Mouse (Mus musculus): ENCODE data around the gene Lonrf2. TPM values are rescaled to one million over a fixed set of nuclear protein-coding genes. Genes with fewer than 3 reads are reported as not detected.

Gene Lonrf2
- polyA plus RNA-seq, 1 experiment from 2014 or later, result 0.79 TPM

DNA sequence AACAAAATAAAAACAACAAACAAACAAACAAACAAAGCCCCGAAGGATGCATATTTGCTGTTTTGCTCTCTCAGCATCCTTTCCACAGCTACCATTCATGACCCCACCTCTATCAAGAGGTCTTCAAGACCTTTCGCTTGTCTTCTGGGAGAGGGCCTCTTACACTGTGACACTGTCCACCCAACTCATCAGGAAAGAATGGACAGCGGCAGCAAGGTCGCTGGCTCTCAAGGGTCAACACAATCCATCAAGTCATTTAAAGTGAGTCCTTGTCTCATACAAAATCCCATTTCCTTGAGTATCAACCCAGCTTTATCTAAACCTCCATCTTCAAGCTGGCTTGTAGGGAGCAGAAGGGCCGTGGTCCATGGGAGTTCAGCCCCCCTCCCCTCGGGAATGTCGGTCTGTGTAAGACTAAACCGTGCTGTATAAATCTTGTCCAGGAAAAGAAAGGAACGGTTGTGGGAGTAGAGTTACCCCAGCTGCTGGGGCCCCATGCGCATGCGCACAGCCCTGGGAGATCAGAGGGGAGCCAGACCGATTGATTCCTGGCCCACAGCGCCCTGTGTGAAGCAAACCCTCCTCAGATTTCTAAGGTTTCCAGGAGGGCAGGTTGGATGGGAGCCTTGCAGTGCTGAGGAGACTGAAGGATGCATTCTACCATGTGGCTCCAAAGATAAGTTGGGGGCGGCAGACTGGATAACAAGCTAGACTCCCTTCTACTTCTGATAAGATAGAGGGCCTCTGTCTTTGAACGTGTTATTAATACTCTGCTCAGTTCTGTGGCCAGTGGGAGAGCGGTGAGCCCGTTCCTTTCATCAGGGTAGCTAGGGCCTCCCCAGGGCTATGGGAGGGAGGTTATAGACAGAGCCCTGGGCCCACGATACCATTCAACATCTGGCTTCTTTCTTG is 69.6 kb downstream of the Lonrf2 start:
- peak overlapping the region; percentile 31 for H3K4me3 ChIP-seq (ENCODE audit: low read length)
- H3K4me2 ChIP-seq (ENCODE audit: low read depth, low read length), result 0 out of 2 replicates have a peak overlapping the region, but pooled peaks have one; percentile 9
- H3K4me1 ChIP-seq (ENCODE audit: control insufficient read depth, insufficient read depth, low read length), result peaks cover 11% of the 10 kb centered on the region
- peak; percentile 85 for ATAC-seq
- H3K9ac ChIP-seq (ENCODE audit: low read depth, low read length), result 0 out of 2 replicates have a peak overlapping the region, but pooled peaks have one; percentile 33
- peak overlapping the region; percentile 65 for H3K27ac ChIP-seq (ENCODE audit: low read length)
- WGBS, result 25% methylated on average over 18 of the region's 18 CpGs
- no peaks in the 10 kb centered on the region for H3K27me3 ChIP-seq (replicated peaks; ENCODE audit: control insufficient read depth, insufficient read depth, low read length)
- H3K9me3 ChIP-seq (ENCODE audit: control insufficient read depth, low read length), result no peaks in the 10 kb centered on the region
- no peaks in the 10 kb centered on the region for H3K36me3 ChIP-seq (ENCODE audit: control insufficient read depth, insufficient read depth, low read length)

DNA sequence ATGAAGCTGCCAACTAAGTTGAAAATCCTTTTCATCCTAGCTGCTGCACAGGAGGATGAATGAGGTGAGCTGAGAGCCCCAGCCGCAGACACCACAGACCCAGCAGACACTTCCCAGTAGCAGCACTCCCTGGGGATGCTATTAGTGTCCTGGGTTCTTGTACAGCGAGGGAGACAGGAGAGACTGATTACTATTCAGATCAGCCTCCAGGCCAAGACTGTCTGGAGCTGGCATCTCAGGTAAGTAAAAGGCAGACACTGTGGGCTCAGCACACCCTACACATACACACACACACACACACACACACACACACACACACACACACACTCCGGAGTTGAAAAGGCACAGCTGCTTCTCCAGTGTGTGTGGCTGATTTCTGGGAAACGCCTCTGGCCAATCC is 70.3 kb downstream of the Lonrf2 start:
- Histone ChIP-seq H3K4me2 (ENCODE audit: low read depth, low read length) (no peak overlapping the region), H3K9ac (ENCODE audit: low read depth, low read length) (no peak overlapping the region), H3K27me3 (replicated peaks; ENCODE audit: control insufficient read depth, insufficient read depth, low read length) (no peaks in the 10 kb centered on the region), H3K4me1 (ENCODE audit: control insufficient read depth, insufficient read depth, low read length) (peaks cover 11% of the 10 kb centered on the region), H3K4me3 (ENCODE audit: low read length) (no peak overlapping the region), H3K9me3 (ENCODE audit: control insufficient read depth, low read length) (no peaks in the 10 kb centered on the region), H3K27ac (ENCODE audit: low read length) (no peak overlapping the region), H3K36me3 (ENCODE audit: control insufficient read depth, insufficient read depth, low read length) (no peaks in the 10 kb centered on the region)
- no peak for ATAC-seq
- 55% methylated on average over 4 of the region's 4 CpGs for WGBS

DNA sequence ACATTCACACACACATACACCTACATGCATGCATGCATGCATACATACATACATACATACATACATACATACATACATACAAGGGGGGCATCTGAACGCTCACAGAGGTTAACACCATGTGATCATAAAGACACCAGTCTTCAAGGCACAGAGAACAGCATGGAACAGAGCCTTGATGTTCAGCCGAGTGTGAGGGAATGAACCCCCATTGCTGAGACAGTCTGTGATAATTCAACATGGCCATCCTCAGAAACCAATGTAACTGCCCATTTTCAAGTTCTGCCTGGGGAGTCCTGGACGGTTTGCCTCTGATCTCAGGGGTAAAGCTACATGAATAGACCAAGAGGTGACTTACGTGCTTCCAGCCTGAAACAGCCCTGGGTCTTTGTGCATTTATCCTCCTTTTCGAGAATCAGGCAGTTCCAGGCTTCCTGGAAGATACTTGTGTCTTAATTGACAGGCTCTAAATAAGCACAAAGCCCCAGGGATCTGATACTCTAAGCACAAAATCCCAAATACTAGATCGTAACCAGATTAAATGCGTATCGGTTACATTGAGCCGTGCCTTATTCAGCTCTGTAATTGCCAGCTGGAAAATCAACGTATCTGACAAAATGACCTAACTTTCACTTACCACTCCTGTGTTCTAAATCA is 72.4 kb downstream of the Lonrf2 start:
- H3K36me3 ChIP-seq (ENCODE audit: control insufficient read depth, insufficient read depth, low read length), result no peaks in the 10 kb centered on the region
- no peak for ATAC-seq
- WGBS, result 78% methylated on average over 10 of the region's 10 CpGs
- H3K27me3 ChIP-seq (replicated peaks; ENCODE audit: control insufficient read depth, insufficient read depth, low read length), result no peaks in the 10 kb centered on the region
- no peak overlapping the region for H3K9ac ChIP-seq (ENCODE audit: low read depth, low read length)
- H3K4me3 ChIP-seq (ENCODE audit: low read length), result no peak overlapping the region
- no peak overlapping the region for H3K4me2 ChIP-seq (ENCODE audit: low read depth, low read length)
- H3K4me1 ChIP-seq (ENCODE audit: control insufficient read depth, insufficient read depth, low read length), result peaks cover 11% of the 10 kb centered on the region
- H3K27ac ChIP-seq (ENCODE audit: low read length), result no peak overlapping the region
- no peaks in the 10 kb centered on the region for H3K9me3 ChIP-seq (ENCODE audit: control insufficient read depth, low read length)

DNA sequence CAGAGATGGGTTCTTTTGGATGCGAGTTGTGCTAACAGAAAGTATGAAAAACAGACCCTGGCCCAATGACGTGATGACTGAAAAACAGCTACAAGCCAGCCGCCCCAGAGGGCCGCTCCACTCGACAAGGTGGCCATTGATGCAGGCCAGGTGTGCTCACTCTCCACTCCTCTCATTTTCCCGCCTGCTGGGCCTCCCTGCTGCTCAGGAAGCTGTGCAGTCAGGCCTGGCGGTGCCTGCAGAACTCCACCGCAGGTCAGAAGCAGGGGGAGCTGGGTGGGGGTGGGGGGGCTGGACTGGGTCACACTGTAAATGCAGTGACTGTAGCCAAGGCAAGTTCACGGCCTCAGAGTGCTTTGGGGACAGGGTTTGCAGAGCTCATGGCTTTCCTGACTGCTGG is 76.1 kb downstream of the Lonrf2 start:
- Histone ChIP-seq H3K4me3 (ENCODE audit: low read length) (no peak overlapping the region), H3K9ac (ENCODE audit: low read depth, low read length) (no peak overlapping the region), H3K4me2 (ENCODE audit: low read depth, low read length) (no peak overlapping the region), H3K9me3 (ENCODE audit: control insufficient read depth, low read length) (peaks cover 3% of the 10 kb centered on the region; the same call in 1 of the 2 replicates), H3K36me3 (ENCODE audit: control insufficient read depth, insufficient read depth, low read length) (no peaks in the 10 kb centered on the region), H3K27me3 (replicated peaks; ENCODE audit: control insufficient read depth, insufficient read depth, low read length) (no peaks in the 10 kb centered on the region), H3K27ac (ENCODE audit: low read length) (no peak overlapping the region), H3K4me1 (ENCODE audit: control insufficient read depth, insufficient read depth, low read length) (no peaks in the 10 kb centered on the region)
- 43% methylated on average over 9 of the region's 9 CpGs for WGBS
- no peak for ATAC-seq

DNA sequence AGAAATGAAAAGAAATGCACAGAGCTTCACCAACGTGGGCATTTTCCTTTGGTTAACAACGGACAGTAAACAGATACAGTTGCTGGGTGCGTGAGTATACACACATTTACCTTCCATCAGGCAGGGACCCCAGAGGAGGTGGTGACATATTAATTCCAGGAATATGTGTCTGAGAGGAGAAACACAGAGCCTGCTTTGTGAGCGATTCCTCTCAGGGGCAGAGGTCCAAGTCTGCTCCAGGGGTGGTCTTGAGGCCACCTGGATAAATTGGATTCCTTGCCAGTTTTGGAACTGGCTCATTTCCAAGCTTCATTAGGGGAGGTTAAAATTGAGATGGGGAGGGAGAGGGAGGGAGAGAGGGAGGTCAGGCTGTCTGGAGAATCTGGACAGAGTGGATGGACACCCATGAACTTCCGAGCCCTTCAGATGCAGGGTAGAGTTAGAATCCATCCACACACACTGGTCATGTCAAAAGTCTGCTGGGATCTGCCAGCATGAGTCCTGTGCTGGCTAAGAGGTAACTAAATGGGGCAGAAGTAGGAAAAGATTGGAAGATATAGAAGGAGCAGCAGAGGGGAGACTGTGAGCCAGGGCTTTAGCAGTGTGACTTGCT is 78.6 kb downstream of the Lonrf2 start:
- WGBS, result 54% methylated on average over 5 of the region's 5 CpGs
- Histone ChIP-seq H3K36me3 (ENCODE audit: control insufficient read depth, insufficient read depth, low read length) (no peaks in the 10 kb centered on the region), H3K9me3 (ENCODE audit: control insufficient read depth, low read length) (peaks cover 3% of the 10 kb centered on the region; the same call in 1 of the 2 replicates), H3K27ac (ENCODE audit: low read length) (no peak overlapping the region), H3K27me3 (replicated peaks; ENCODE audit: control insufficient read depth, insufficient read depth, low read length) (no peaks in the 10 kb centered on the region), H3K4me3 (ENCODE audit: low read length) (no peak overlapping the region), H3K4me1 (ENCODE audit: control insufficient read depth, insufficient read depth, low read length) (no peaks in the 10 kb centered on the region), H3K9ac (ENCODE audit: low read depth, low read length) (no peak overlapping the region), H3K4me2 (ENCODE audit: low read depth, low read length) (no peak overlapping the region)
- no peak for ATAC-seq

DNA sequence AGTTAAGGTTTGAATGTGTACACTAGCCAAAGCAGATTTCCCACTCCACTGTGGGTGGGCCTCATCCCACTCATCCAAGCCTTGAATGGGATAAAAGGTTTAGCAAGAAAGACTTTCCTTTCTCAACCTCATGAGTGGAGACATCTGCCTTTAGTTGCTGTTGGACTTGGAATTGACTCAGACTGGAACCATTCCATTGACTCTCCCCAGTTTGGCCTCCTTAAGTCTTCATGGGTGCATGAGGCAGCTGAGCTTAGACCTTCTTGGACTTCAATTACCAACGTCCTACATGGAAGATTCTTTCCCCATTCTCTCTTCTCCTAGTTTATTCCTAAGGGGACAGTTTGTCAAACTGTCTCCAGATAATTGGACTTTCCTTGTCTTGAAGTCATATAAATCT is 92.6 kb downstream of the Lonrf2 start:
- Histone ChIP-seq H3K4me1 (ENCODE audit: control insufficient read depth, insufficient read depth, low read length) (no peaks in the 10 kb centered on the region), H3K4me2 (ENCODE audit: low read depth, low read length) (no peak overlapping the region), H3K27me3 (replicated peaks; ENCODE audit: control insufficient read depth, insufficient read depth, low read length) (no peaks in the 10 kb centered on the region), H3K36me3 (ENCODE audit: control insufficient read depth, insufficient read depth, low read length) (no peaks in the 10 kb centered on the region), H3K9me3 (ENCODE audit: control insufficient read depth, low read length) (no peaks in the 10 kb centered on the region), H3K4me3 (ENCODE audit: low read length) (no peak overlapping the region), H3K9ac (ENCODE audit: low read depth, low read length) (no peak overlapping the region), H3K27ac (ENCODE audit: low read length) (no peak overlapping the region)
- ATAC-seq, result 0 out of 2 replicates have a peak, but pooled peaks have one; percentile 18
- 27% methylated on average over 1 of the region's 1 CpGs for WGBS

Other genes with a start within 250 kb of the Lonrf2 start
- gene Aff3, start 171.8 kb downstream of the Lonrf2 start, polyA plus RNA-seq (2015; fragmentation: Nextera tagmentation; extraction: Ambion mirVana), result 2.1 TPM in 2 replicates
- gene Chst10, start 61.5 kb upstream of the Lonrf2 start, polyA plus RNA-seq (2015; fragmentation: Nextera tagmentation; extraction: Ambion mirVana), result 1.8 and 2.5 TPM in 2 replicates
- not detected in 2 replicates for gene Nms, start 102.4 kb upstream of the Lonrf2 start, polyA plus RNA-seq (2015; fragmentation: Nextera tagmentation; extraction: Ambion mirVana)
- gene Pdcl3, start 148.9 kb upstream of the Lonrf2 start, polyA plus RNA-seq (2015; fragmentation: Nextera tagmentation; extraction: Ambion mirVana), result 147 and 155 TPM in 2 replicates

Data from intestine, embryonic 16.5 days (tissue).